Mouse (Mus musculus) bone marrow, adult 2 months (tissue): ENCODE results near the gene Phlda1.

Experiments
- CTCF ChIP-seq: fragments of 200-500 bp; IDR thresholded peaks from 2 replicates; pipeline ENCODE4 v1.5.1; 2011; ENCODE audit warnings: low read length, control low read depth; ENCODE audit not compliant: control insufficient read depth, insufficient read depth
- POLR2A ChIP-seq: fragments of 200-500 bp; IDR thresholded peaks from 2 replicates; pipeline ENCODE4 v1.6.1; 2011; ENCODE audit warnings: low read depth, mild to moderate bottlenecking, control low read depth, low read length, borderline replicate concordance; ENCODE audit not compliant: control insufficient read depth

DNA sequence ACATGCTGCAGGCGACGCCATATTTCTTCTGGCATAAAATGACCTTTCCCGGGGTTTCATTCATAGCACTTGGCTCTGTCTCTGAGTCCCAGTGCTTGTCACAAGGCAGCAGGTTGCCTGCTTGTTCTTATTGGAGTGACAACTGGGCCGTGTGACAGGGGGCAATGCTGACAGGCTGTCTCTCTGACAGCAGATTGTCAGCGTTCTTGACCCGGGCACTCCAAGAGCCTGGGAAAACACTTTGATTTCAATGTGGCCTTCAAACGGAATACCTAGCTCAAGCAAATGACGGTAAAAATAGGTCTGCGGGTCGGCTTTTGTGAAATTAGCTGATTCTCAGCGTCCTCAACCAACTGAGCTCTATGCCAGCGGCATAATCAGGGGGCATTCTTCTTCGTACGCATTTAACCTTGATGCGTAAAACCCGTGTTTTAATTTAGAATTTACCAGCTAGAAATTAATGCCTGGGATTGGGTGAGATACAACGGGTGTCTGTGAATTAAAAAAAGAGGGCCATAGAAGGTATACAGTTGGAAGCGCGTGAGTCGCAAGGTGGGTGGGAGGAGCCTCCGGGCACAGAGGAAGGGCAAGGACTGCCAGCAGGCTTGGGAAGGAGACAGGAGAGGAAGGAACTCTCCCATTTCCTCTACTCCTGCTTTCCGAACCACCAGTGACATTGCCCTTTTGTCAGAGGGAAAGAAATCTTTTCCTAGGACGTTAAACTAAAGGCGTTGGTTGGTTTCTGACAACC lies 13.7 kb downstream of the Phlda1 start:
- TF ChIP-seq CTCF = no peak
- TF ChIP-seq POLR2A = no peak
